Mouse (Mus musculus): ENCODE measurements at regions not wholly inside any gene's neighbourhood (a gene's known extent, or its start where the extent isn't known, plus 50 kb on each side); places are given as distances from the start of the nearest gene placed in this dataset.

DNA sequence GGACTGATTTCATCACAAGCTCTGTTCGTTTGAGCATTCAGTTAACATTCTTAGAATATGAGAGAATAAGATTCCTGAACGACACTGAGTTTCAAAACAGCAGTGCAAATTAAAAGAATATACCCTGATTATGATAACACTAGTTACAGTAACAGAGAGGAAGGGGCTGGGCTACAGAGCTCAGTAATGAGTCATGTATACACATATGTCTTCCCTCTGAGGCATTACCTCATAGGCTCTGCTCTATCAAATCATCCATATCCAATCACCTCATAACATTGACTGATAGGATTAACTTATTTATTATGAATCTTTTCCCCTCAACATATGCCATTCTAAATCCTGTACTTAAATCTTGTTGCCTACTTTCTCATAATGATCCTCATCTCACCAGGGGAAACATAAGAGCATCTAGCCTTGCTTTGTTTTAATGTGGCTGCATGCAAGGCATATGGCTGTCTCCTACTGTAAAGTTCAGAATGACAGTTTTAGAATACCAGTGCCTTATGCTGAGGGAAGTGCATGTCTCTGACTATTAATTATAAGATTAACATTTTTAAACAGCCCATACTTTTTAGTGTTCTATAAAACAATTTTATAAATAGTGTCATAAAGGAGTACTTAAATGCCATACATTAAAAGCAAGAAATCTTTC is 669.0 kb downstream of the Phf3 start:
- TF ChIP-seq EP300 (IDR thresholded peaks at IDR 0.05; ENCODE audit: low read depth) (no peak), CTCF (IDR thresholded peaks at IDR 0.05; ENCODE audit: low read depth) (no peak)

Measured in liver, postnatal 0 days (tissue).